Mouse (Mus musculus) ES-Bruce4 (cell line): ENCODE measurements at regions not wholly inside any gene's neighbourhood (a gene's known extent, or its start where the extent isn't known, plus 50 kb on each side); places are given as distances from the start of the nearest gene placed in this dataset.

ENCODE experiments used
- CTCF ChIP-seq: IDR thresholded peaks from one replicate; pipeline ENCODE4 v1.8.1; 2011; ENCODE audit warnings: low read depth, low read length
- EP300 ChIP-seq: IDR thresholded peaks from 2 replicates; pipeline ENCODE4 v1.6.1; 2011; ENCODE audit warnings: low read depth, low read length; ENCODE audit not compliant: insufficient read depth
- POLR2A ChIP-seq: IDR thresholded peaks from one replicate; pipeline ENCODE4 v1.8.1; 2011; ENCODE audit warnings: low read length; ENCODE audit not compliant: insufficient read depth

DNA sequence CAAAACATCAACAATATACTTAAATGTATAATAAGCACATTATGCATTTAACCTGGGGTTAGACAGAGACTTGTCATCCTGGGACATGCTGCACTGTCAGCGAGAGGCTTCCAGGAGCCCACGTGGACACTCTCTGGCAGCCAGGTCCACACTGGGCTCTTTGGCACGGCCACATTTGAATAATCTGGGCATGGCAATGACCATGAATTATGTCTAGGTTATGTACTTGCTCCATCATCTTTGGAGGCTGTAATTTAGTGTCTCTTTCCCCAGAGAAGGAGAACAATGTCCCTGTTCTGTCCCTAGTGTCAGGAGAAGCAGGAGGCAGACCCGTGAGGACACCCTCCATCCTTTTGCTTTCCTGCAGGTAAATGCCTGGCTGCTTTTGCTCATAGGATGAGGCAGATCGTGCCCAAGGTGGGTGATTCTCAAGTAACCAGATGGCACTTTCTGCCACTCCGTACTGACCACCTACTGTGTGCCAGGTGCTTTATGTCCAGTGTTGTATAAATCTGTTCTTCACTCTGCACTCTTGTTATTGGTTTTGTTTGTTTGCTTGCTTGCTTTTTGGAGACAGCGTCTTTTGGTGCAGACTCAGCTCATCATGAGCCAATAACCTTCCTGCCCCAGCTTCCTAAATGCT, 56.2 kb upstream of the Car12 start:
- TF ChIP-seq POLR2A (no peak), CTCF (no peak), EP300 (no peak)
